ENCODE assay signal across 13 mouse cellular contexts in the genomic region with DNA sequence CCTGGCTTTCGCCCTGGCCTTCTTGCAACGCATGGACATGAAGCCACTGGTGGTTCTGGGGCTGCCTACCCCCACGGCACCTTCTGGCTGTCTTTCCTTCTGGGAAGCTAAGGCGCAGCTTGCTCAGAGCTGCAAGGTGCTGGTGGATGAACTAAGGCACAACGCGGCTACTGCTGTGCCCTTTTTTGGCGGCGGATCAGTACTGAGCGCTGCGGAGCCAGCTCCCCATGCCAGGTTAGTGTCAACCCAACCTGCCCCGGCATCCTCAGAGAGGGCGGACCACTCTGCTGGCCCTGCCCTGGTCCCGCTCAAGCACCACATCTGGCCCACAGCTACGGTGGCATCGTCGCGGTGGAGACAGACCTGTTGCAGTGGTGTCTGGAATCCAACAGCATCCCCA. TPM values are rescaled to one million over a fixed set of nuclear protein-coding genes. Genes with fewer than 3 reads are reported as not detected.
DNase-seq lines count a peak whose midpoint lies in the region; ATAC-seq and TF ChIP-seq lines count a peak whose summit lies in the region.
"Had no signal": no experiment of that assay in that cellular context is flagged by ENCODE, and none has a peak within 500 bp of the region (broad histone marks: within the 10 kb centered on the region; RNA-seq: fewer than 3 reads in every experiment).

No protein-coding gene starts in this region.

- DNase-seq in embryo, embryonic 10 days (ENCODE audit: low spot score): peak; percentile 11
- DNase-seq in embryo, embryonic 11 days: no peak
- DNase-seq in kidney, postnatal 10 days: no peak
- no peak for DNase-seq in liver, postnatal 0 days
- no peak for DNase-seq in yolk sac, embryonic 10.5 days (ENCODE audit: low spot score)
- no peak for DNase-seq in adrenal gland, postnatal 10 days
- DNase-seq: gastrocnemius, adult 2 months had no signal

- TF ChIP-seq CTCF in liver, postnatal 0 days (IDR thresholded peaks at IDR 0.05; ENCODE audit: low read depth): no peak

- H3K36me3 ChIP-seq in kidney, embryonic 15.5 days: no peaks in the 10 kb centered on the region
- peaks cover 19% of the 10 kb centered on the region for H3K36me3 ChIP-seq in erythroblast, embryonic 14.5 days (ENCODE audit: control insufficient read depth)
- peaks cover 2% of the 10 kb centered on the region for H3K36me3 ChIP-seq in liver, postnatal 0 days (replicated peaks; ENCODE audit: insufficient read depth, low read length)
- H3K36me3 ChIP-seq: midbrain, embryonic 13.5 days had no signal

- 11% methylated on average over 17 of the region's 17 CpGs for WGBS in kidney, embryonic 15.5 days
- WGBS in liver, postnatal 0 days (ENCODE audit: insufficient replicate concordance): 9% methylated on average over 17 of the region's 17 CpGs

- no peak for ATAC-seq in kidney, embryonic 15.5 days (replicated peaks; ENCODE audit: low FRiP score)
- no peak for ATAC-seq in liver, postnatal 0 days
- ATAC-seq: midbrain, embryonic 13.5 days had no signal

- peak overlapping the region; percentile 37; the same call in 1 of the 2 replicates for H3K4me3 ChIP-seq in kidney, embryonic 15.5 days (replicated peaks)
- H3K4me3 ChIP-seq in erythroblast, embryonic 14.5 days (replicated peaks): peak overlapping the region; percentile 66
- H3K4me3 ChIP-seq in liver, postnatal 0 days (ENCODE audit: low read depth, low read length): peak overlapping the region; percentile 57
- H3K4me3 ChIP-seq: left cerebral cortex, adult 2 months; midbrain, embryonic 13.5 days had no signal

- H3K9me3 ChIP-seq in kidney, embryonic 15.5 days (replicated peaks): no peaks in the 10 kb centered on the region
- H3K9me3 ChIP-seq in erythroblast, embryonic 14.5 days (ENCODE audit: control insufficient read depth, low read length): no peaks in the 10 kb centered on the region; the same call in 1 of the 2 replicates
- H3K9me3 ChIP-seq in liver, postnatal 0 days (ENCODE audit: low read length): no peaks in the 10 kb centered on the region
- H3K9me3 ChIP-seq: midbrain, embryonic 13.5 days had no signal

- H3K4me2 ChIP-seq in kidney, embryonic 15.5 days: peak overlapping the region; percentile 60
- H3K4me2 ChIP-seq in liver, postnatal 0 days (ENCODE audit: low read depth, low read length): peak overlapping the region; percentile 75

- H3K27me3 ChIP-seq in kidney, embryonic 15.5 days: peaks cover 71% of the 10 kb centered on the region
- peaks cover 64% of the 10 kb centered on the region for H3K27me3 ChIP-seq in erythroblast, embryonic 14.5 days (ENCODE audit: control insufficient read depth)
- H3K27me3 ChIP-seq in liver, postnatal 0 days (ENCODE audit: insufficient read depth, low read length): peaks cover 33% of the 10 kb centered on the region

- peaks cover 38% of the 10 kb centered on the region for H3K4me1 ChIP-seq in kidney, embryonic 15.5 days
- H3K4me1 ChIP-seq in erythroblast, embryonic 14.5 days (ENCODE audit: control insufficient read depth): peaks cover 26% of the 10 kb centered on the region
- peaks cover 5% of the 10 kb centered on the region; the same call in 1 of the 2 replicates for H3K4me1 ChIP-seq in liver, postnatal 0 days (ENCODE audit: insufficient read depth)

- H3K27ac ChIP-seq in kidney, embryonic 15.5 days: no peak overlapping the region
- H3K27ac ChIP-seq in liver, postnatal 0 days (ENCODE audit: low read depth): peak overlapping the region; percentile 81
- H3K27ac ChIP-seq: gastrocnemius, adult 2 months; left cerebral cortex, adult 2 months; midbrain, embryonic 13.5 days had no signal

- H3K9ac ChIP-seq in kidney, embryonic 15.5 days: no peak overlapping the region
- peak overlapping the region; percentile 69 for H3K9ac ChIP-seq in liver, postnatal 0 days (replicated peaks)
- H3K9ac ChIP-seq: midbrain, embryonic 13.5 days had no signal

- no peak for TF ChIP-seq EP300 in liver, postnatal 0 days (IDR thresholded peaks at IDR 0.05; ENCODE audit: low read depth)

RNA-seq across cellular contexts. Expression of a gene that starts 1.2 kb away (rescaled TPM):
- polyA plus RNA-seq in kidney, embryonic 15.5 days (2015; fragmentation: Nextera tagmentation; extraction: Ambion mirVana): 0.19 and 0.33 TPM in 2 replicates
- 0.14 and 0.16 TPM in 2 replicates for polyA plus RNA-seq in erythroblast, embryonic 14.5 days (2012)
- polyA plus RNA-seq in liver, postnatal 0 days (2015; fragmentation: Nextera tagmentation; extraction: Ambion mirVana): 18.5 and 25.1 TPM in 2 replicates
- 1 to 10 TPM; 2.4 to 6.6 TPM for total RNA-seq in adrenal gland, postnatal 10 days (2021)
- total RNA-seq: gastrocnemius, adult 2 months had no signal

RNA-seq across cellular contexts. Expression of a gene that starts 9.7 kb away (rescaled TPM):
- polyA plus RNA-seq in kidney, embryonic 15.5 days (2015; fragmentation: Nextera tagmentation; extraction: Ambion mirVana): 35.3 and 36.5 TPM in 2 replicates
- polyA plus RNA-seq in erythroblast, embryonic 14.5 days (2012): 1.1 and 1.7 TPM in 2 replicates
- polyA plus RNA-seq in liver, postnatal 0 days (2015; fragmentation: Nextera tagmentation; extraction: Ambion mirVana): 5.8 and 6.4 TPM in 2 replicates
- total RNA-seq in adrenal gland, postnatal 10 days (2021): 10 to 100 TPM; 13.9 to 14.8 TPM

RNA-seq across cellular contexts. Expression of a gene that starts 38.6 kb away (rescaled TPM):
- polyA plus RNA-seq in kidney, embryonic 15.5 days (2015; fragmentation: Nextera tagmentation; extraction: Ambion mirVana): 122 and 135 TPM in 2 replicates
- polyA plus RNA-seq in erythroblast, embryonic 14.5 days (2012): 8.9 TPM in 2 replicates
- polyA plus RNA-seq in liver, postnatal 0 days (2015; fragmentation: Nextera tagmentation; extraction: Ambion mirVana): 52.2 and 55.0 TPM in 2 replicates
- total RNA-seq in adrenal gland, postnatal 10 days (2021): 10 to 100 TPM; 77.5 to 80.8 TPM

RNA-seq across cellular contexts. Expression of a gene that starts 38.9 kb away (rescaled TPM):
- 3.6 TPM in 1 of 2 replicates, not detected in the other for polyA plus RNA-seq in kidney, embryonic 15.5 days (2015; fragmentation: Nextera tagmentation; extraction: Ambion mirVana)
- not detected in 2 replicates for polyA plus RNA-seq in erythroblast, embryonic 14.5 days (2012)
- 1.8 TPM in 1 of 2 replicates, not detected in the other for polyA plus RNA-seq in liver, postnatal 0 days (2015; fragmentation: Nextera tagmentation; extraction: Ambion mirVana)
- not detected for total RNA-seq in adrenal gland, postnatal 10 days (2021)
- total RNA-seq: gastrocnemius, adult 2 months; left cerebral cortex, adult 2 months had no signal
- polyA plus RNA-seq: cortical plate, adult 2 months; kidney, adult 2 months; midbrain, embryonic 13.5 days had no signal

RNA-seq across cellular contexts. Expression of a gene that starts 42.9 kb away (rescaled TPM):
- polyA plus RNA-seq in kidney, embryonic 15.5 days (2015; fragmentation: Nextera tagmentation; extraction: Ambion mirVana): 39.7 and 43.4 TPM in 2 replicates
- 0.30 and 0.50 TPM in 2 replicates for polyA plus RNA-seq in erythroblast, embryonic 14.5 days (2012)
- polyA plus RNA-seq in liver, postnatal 0 days (2015; fragmentation: Nextera tagmentation; extraction: Ambion mirVana): 6.7 and 6.8 TPM in 2 replicates
- 10 to 100 TPM; 72.3 to 74.7 TPM for total RNA-seq in adrenal gland, postnatal 10 days (2021)

Comparison
In these comparisons a context has a peak if more than half of its experiments do, and no peak if none do; other contexts are left out.
1. RNA of a gene that starts 1.2 kb away (polyA plus RNA-seq): 18.5 to 25.1 TPM in liver, postnatal 0 days; 0.19 to 0.33 TPM in kidney, embryonic 15.5 days and 0.14 to 0.16 TPM in erythroblast, embryonic 14.5 days; every median in the first group is over 10 times any median in the second.
2. Peak in every context shown above with its lines, with median percentiles within 50 percentile points of each other: H3K4me3 ChIP-seq.